Mouse (Mus musculus) lung, postnatal 0 days (tissue): ENCODE data around the gene Ints13. TPM values are rescaled to one million over a fixed set of nuclear protein-coding genes. Genes with fewer than 3 reads are reported as not detected.

ENCODE experiments used
- ATAC-seq: fragments of 200-750 bp; cut with Nextera tagmentation; 2 replicates; pipeline ENCODE4 v1.8.0; 2017; ENCODE audit warnings: moderate library complexity
- DNase-seq: peaks from one replicate; pipeline ENCODE4 v3.0.0-alpha.2; 2016; ENCODE audit warnings: low spot score
- H3K27ac ChIP-seq: fragments of 300-500 bp; sonication (generic); 2 replicates; pipeline ENCODE4 v1.5.1; 2014; ENCODE audit warnings: antibody characterized with exemption, mild to moderate bottlenecking, low read length, mixed read lengths
- H3K27me3 ChIP-seq: fragments of 300-500 bp; sonication (generic); replicated peaks from 2 replicates; pipeline ENCODE4 v1.6.1; 2014; ENCODE audit warnings: low read length, mixed read lengths; ENCODE audit not compliant: insufficient read depth
- H3K36me3 ChIP-seq: fragments of 300-500 bp; sonication (generic); 2 replicates; pipeline ENCODE4 v1.6.1; 2014; ENCODE audit warnings: low read length, mixed read lengths; ENCODE audit not compliant: insufficient read depth
- H3K4me1 ChIP-seq: fragments of 300-500 bp; sonication (generic); 2 replicates; pipeline ENCODE4 v1.6.1; 2014; ENCODE audit warnings: antibody characterized with exemption, low read depth, low read length, mixed read lengths; ENCODE audit not compliant: insufficient read depth
- H3K4me2 ChIP-seq: fragments of 300-500 bp; sonication (generic); replicated peaks from 2 replicates; pipeline ENCODE4 v1.6.1; 2014; ENCODE audit warnings: low read depth, mild to moderate bottlenecking, low read length, moderate library complexity, mixed read lengths
- H3K4me3 ChIP-seq: fragments of 300-500 bp; sonication (generic); 2 replicates; pipeline ENCODE4 v1.5.1; 2014; ENCODE audit warnings: low read depth, low read length
- H3K9ac ChIP-seq: fragments of 300-500 bp; sonication (generic); replicated peaks from 2 replicates; pipeline ENCODE4 v1.6.1; 2014; ENCODE audit warnings: low read depth, mild to moderate bottlenecking
- H3K9me3 ChIP-seq: fragments of 300-500 bp; sonication (generic); 2 replicates; pipeline ENCODE4 v1.6.1; 2016; ENCODE audit warnings: low read length, mixed read lengths
- CTCF ChIP-seq: IDR thresholded peaks from 2 replicates; pipeline ENCODE4 v1.5.1; 2016; ENCODE audit warnings: antibody characterized with exemption, mild to moderate bottlenecking
- EP300 ChIP-seq: IDR thresholded peaks from 2 replicates; pipeline ENCODE4 v1.6.1; 2016; ENCODE audit warnings: antibody characterized with exemption, mild to moderate bottlenecking, control low read depth
- WGBS: fragments of 180-500 bp; shearing (Covaris S2); extraction: QIAGEN DNeasy Blood & Tissue Kit; methylation state at CpG from one replicate; pipeline ENCODE4 v1.1.7; 2014; 5-methylcytosine and 5-hydroxymethylcytosine counted together
- polyA plus RNA-seq: library from polyadenylated mRNA; unstranded; fragments of >200 nt; fragmentation: Nextera tagmentation; extraction: Ambion mirVana; gene quantifications from 2 replicates; pipeline ENCODE4 v1.2.1, GENCODE M21; 2015

The Ints13 gene
- polyA plus RNA-seq, 1 experiment from 2014 or later, result 27.4 TPM

DNA sequence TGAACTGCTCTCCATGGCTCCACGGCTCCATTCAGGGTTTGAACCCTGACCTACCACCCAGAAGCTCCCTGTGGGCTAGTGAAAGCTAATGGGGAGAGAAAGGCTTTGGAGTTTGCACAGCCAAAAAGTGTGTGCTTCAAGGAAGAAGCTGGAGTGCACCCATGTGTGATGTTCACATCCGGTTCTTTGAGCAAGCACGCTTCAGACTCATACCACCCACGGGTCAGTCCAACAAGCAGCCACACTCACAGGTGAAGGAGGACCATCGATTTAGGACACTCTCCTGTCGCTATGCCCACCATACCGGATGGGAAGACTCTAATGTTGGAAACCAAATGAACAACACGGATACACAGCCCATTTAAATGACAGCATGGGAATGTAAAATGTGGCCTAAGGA lies 66.1 kb downstream of the Ints13 start:
- no peaks in the 10 kb centered on the region for H3K4me1 ChIP-seq
- no peak overlapping the region for H3K4me3 ChIP-seq
- DNase-seq (no peak), ATAC-seq (no peak)
- no peaks in the 10 kb centered on the region for H3K9me3 ChIP-seq
- H3K27ac ChIP-seq, result no peak overlapping the region
- 73% methylated on average over 8 of the region's 8 CpGs for WGBS
- no peaks in the 10 kb centered on the region for H3K27me3 ChIP-seq
- TF ChIP-seq EP300 (no peak), CTCF (no peak)
- H3K36me3 ChIP-seq, result no peaks in the 10 kb centered on the region
- H3K4me2 ChIP-seq, result no peak overlapping the region
- no peak overlapping the region for H3K9ac ChIP-seq

DNA sequence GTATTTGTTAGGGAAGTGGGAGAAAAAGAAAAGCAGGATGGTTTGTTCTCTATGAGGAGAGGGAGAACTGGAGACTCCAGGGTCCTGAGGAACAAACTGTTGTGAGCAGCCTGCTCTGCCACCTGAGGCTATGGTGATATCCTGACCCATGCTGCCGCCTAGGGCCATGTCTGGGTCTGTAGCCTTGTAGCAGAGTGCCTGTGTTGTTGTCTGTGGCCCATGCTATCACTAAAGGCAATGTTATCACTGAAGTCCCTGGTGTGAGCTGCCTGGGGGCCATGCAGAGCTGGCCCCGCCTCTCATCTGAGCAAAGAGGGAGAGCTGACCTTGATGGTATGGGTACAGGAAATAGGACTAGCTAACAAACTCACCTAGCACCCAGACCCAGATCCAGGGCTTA lies 67.7 kb downstream of the Ints13 start:
- no peak for ATAC-seq
- Histone ChIP-seq H3K27me3 (no peaks in the 10 kb centered on the region), H3K9ac (no peak overlapping the region), H3K4me2 (no peak overlapping the region), H3K9me3 (no peaks in the 10 kb centered on the region), H3K4me1 (no peaks in the 10 kb centered on the region), H3K4me3 (no peak overlapping the region), H3K27ac (no peak overlapping the region), H3K36me3 (no peaks in the 10 kb centered on the region)
- DNase-seq, result no peak
- WGBS, result 78% methylated on average over 2 of the region's 2 CpGs
- no peak for TF ChIP-seq EP300
- TF ChIP-seq CTCF, result no peak

DNA sequence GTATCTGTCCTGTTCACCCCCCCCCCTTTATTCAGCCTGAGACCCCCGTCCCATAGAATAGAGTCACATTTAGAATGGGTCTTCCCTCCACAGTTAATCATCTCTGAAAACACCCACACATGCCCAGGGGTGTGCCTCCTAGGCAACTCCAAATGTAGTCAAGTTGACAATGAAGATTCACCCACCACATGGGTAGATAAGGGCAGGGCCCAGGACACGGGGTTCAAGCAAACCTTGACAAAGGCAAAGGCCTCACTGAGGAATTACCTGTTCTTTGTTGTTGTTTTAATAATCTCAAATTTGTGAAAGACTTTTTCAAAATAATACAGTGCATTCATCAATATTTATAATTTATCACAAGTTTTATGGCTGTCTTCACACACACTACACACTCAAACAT lies 73.2 kb downstream of the Ints13 start:
- Histone ChIP-seq H3K4me3 (no peak overlapping the region), H3K27me3 (no peaks in the 10 kb centered on the region), H3K9ac (no peak overlapping the region), H3K4me1 (peaks cover 8% of the 10 kb centered on the region; the same call in 1 of the 2 replicates), H3K27ac (no peak overlapping the region), H3K9me3 (no peaks in the 10 kb centered on the region), H3K36me3 (no peaks in the 10 kb centered on the region), H3K4me2 (no peak overlapping the region)
- no peak for TF ChIP-seq CTCF
- no peak for TF ChIP-seq EP300
- DNase-seq (no peak), ATAC-seq (no peak)
- WGBS, result 68% methylated on average over 2 of the region's 2 CpGs

DNA sequence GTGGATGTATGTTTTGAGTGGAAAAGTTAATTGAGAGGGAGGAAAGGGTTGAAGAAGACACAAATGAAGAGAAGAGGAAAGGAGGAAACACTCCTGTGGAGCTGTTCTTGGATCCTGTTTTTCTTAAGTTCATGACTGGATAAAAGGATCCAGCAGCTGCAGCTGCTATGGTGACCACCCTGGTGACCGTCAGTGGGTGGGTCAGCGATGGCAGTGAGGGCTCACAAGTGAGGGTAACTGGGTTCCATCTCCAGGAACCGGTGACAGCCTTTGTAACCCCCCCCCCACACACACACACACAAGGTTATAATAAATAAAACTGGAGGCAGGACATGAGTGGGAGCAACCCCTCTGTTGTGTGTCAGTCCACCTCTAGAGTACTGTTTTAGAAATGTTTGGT lies 74.8 kb downstream of the Ints13 start:
- H3K9me3 ChIP-seq, result no peaks in the 10 kb centered on the region
- H3K27me3 ChIP-seq, result no peaks in the 10 kb centered on the region
- TF ChIP-seq CTCF, result no peak
- TF ChIP-seq EP300, result no peak
- ATAC-seq (no peak), DNase-seq (no peak)
- H3K9ac ChIP-seq, result peak overlapping the region; percentile 73; the same call in 1 of the 2 replicates
- peak overlapping the region; percentile 58; the same call in 1 of the 2 replicates for H3K4me3 ChIP-seq
- WGBS, result 44% methylated on average over 3 of the region's 3 CpGs
- H3K27ac ChIP-seq, result no peak overlapping the region
- peak overlapping the region; percentile 93 for H3K4me2 ChIP-seq
- H3K4me1 ChIP-seq, result peaks cover 8% of the 10 kb centered on the region; the same call in 1 of the 2 replicates
- H3K36me3 ChIP-seq, result no peaks in the 10 kb centered on the region

DNA sequence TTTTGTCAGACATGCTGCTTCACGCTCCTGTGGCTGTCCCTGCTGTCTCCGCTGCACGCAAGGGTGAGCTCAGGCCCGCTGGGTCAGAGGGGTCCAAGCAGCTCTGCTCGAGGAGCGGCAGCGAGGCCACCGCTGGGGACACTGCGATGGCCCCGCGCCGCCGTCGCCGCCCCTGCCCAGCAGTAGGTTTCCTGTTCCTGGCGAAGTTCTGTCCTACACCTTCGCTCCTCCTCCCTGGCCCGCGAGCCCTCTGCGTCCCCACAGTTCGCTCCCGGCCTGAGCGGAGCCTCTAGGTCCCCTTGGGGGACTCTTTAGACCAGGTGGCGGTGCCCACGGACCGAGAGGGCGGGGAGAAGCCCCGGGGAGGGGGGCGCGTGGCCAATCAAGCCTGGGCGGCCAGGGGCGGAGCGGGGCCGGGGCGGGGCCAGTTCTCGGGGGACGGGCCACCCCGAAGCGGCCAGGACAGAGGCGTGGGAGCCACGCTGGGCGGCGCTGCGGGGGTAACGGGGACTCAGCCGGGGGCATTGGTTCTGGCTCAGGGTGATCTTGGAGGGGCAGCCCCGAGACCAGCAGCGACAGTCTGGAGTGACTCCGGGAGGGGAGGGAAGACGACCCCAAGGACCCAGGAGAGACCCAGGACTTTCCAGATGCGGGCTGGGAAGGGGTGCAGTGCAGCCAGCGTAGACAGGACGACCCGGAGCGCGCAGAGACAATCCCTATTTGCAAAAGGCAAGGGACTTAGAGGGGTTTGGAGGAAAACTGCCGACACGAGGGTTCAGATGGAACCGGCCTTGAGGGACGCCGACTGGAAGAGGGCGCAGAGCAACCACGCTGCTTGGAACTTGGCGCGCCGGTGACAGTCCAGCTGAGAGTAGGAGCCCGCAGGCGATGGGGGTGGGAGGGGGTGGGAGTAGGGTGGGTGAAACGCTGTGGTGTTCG lies 75.5 kb downstream of the Ints13 start, which contains the start of gene Itpr2:
Gene Itpr2, minus strand, starts transcription at position 358 of the 939 bp plus-strand sequence.
- Histone ChIP-seq H3K4me1 (peaks cover 8% of the 10 kb centered on the region; the same call in 1 of the 2 replicates), H3K9ac (peak within 1 kb of the TSS; percentile 73), H3K27me3 (no peaks in the 10 kb centered on the region), H3K9me3 (no peaks in the 10 kb centered on the region), H3K27ac (peak within 1 kb of the TSS; percentile 89), H3K4me2 (peak within 1 kb of the TSS; percentile 93), H3K4me3 (peak within 1 kb of the TSS; percentile 58), H3K36me3 (no peaks in the 10 kb centered on the region)
- peak; percentile 51 for TF ChIP-seq CTCF
- TF ChIP-seq EP300, result no peak
- 1% methylated on average over 68 of the region's 70 CpGs for WGBS
- DNase-seq, result peak; percentile 89
- ATAC-seq, result peak; percentile 98

DNA sequence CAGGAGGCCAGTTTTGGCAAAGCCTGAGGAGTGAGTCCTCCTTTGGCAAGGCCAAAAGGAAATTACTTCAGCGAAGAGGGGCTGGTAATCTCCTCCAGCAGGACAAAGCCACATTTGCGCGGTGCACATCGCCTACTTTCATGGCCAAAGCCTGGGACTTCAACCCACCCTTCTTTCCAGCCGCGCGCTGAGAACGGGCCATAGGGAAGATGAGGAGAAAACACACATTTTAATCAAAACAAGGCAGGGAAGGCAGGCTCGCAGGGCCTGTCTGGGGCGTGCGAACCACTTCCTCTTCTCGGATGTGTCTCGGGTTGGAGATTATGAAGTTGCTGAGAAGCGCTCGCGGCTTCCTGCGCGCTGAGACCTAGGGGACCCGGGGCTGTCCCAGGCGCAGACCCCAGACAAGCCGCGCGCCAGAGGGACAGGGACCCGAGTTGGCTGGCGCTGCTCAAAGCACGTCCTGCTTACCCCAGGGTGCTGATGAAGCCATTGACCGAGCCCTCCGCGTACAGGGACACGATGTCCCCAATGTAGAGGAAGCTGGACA lies 76.2 kb downstream of the Ints13 start:
- Histone ChIP-seq H3K4me3 (peak overlapping the region; percentile 58), H3K36me3 (no peaks in the 10 kb centered on the region), H3K27ac (peak overlapping the region; percentile 89), H3K27me3 (no peaks in the 10 kb centered on the region), H3K4me2 (peak overlapping the region; percentile 93), H3K4me1 (peaks cover 8% of the 10 kb centered on the region; the same call in 1 of the 2 replicates), H3K9me3 (no peaks in the 10 kb centered on the region), H3K9ac (peak overlapping the region; percentile 73)
- ATAC-seq, result peak; percentile 21
- 3% methylated on average over 30 of the region's 30 CpGs for WGBS
- DNase-seq, result peak; percentile 65
- TF ChIP-seq CTCF (no peak; the same call in 1 of the 2 replicates), EP300 (no peak)
